Mouse (Mus musculus): ENCODE results near the gene Prss42. TPM values are rescaled to one million over a fixed set of nuclear protein-coding genes. Genes with fewer than 3 reads are reported as not detected.
"Not testable (repeated sequence)": the region's sequence is repeated elsewhere in the genome, so short reads cannot be mapped to it uniquely, and the experiment has no call there.

The Prss42 gene
- polyA plus RNA-seq, 1 experiment from 2014 or later = not detected

- WGBS = 76% methylated on average over 4 of the region's 4 CpGs
- Histone ChIP-seq H3K4me1 (ENCODE audit: control insufficient read depth, insufficient read depth, low read length) (no peaks in the 10 kb centered on the region), H3K27ac (ENCODE audit: low read length) (no peak overlapping the region), H3K9ac (ENCODE audit: low read length) (no peak overlapping the region), H3K36me3 (ENCODE audit: control insufficient read depth, insufficient read depth) (no peaks in the 10 kb centered on the region), H3K4me3 (ENCODE audit: low read length) (no peak overlapping the region), H3K4me2 (ENCODE audit: low read depth, low read length) (no peak overlapping the region), H3K27me3 (ENCODE audit: control insufficient read depth, insufficient read depth, low read length) (no peaks in the 10 kb centered on the region), H3K9me3 (replicated peaks; ENCODE audit: control insufficient read depth, low read length) (no peaks in the 10 kb centered on the region)
- ATAC-seq (replicated peaks; ENCODE audit: extremely low read depth, insufficient read depth, low FRiP score) = no peak
Observed at GRCm38 (mm10) chr9:110810051-110810450, 12.1 kb downstream of the Prss42 start.

GRCm38 (mm10) chr9:110813789-110814188 lies 15.8 kb downstream of the Prss42 start, which contains the start of gene Prss44:
TSS of gene Prss44 (plus strand) at chr9:110813994.
- 52% methylated on average over 18 of the region's 18 CpGs for WGBS
- Histone ChIP-seq H3K27me3 (ENCODE audit: control insufficient read depth, insufficient read depth, low read length) (no peaks in the 10 kb centered on the region; the same call in 1 of the 2 replicates), H3K4me1 (ENCODE audit: control insufficient read depth, insufficient read depth, low read length) (no peaks in the 10 kb centered on the region), H3K9ac (ENCODE audit: low read length) (no peak within 1 kb of the TSS), H3K4me3 (ENCODE audit: low read length) (no peak within 1 kb of the TSS), H3K36me3 (ENCODE audit: control insufficient read depth, insufficient read depth) (no peaks in the 10 kb centered on the region), H3K4me2 (ENCODE audit: low read depth, low read length) (no peak within 1 kb of the TSS), H3K9me3 (replicated peaks; ENCODE audit: control insufficient read depth, low read length) (no peaks in the 10 kb centered on the region), H3K27ac (ENCODE audit: low read length) (no peak within 1 kb of the TSS)
- ATAC-seq (replicated peaks; ENCODE audit: extremely low read depth, insufficient read depth, low FRiP score) = no peak

DNA sequence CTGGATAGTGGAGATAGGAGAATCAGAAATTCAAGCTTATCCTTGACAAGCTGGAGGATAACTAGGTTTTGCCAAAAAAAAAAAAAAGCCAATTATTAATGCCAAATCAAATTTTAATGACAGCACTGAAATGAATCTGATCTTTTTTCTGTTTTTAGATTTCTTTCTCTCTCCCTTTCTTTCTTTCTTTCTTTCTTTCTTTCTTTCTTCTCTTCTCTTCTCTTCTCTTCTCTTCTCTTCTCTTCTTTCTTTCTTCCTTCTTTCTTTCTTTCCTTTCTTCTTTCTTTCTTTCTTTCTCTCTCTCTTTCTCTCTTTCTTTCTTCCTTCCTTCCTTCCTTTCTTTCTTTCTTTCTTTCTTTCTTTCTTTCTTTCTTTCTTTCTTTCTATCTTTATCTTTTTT lies 22.6 kb downstream of the Prss42 start:
- not testable (repeated sequence) for H3K27ac ChIP-seq (ENCODE audit: low read length); H3K9ac ChIP-seq (ENCODE audit: low read length); ATAC-seq (replicated peaks; ENCODE audit: extremely low read depth, insufficient read depth, low FRiP score); H3K4me1 ChIP-seq (ENCODE audit: control insufficient read depth, insufficient read depth, low read length); H3K9me3 ChIP-seq (replicated peaks; ENCODE audit: control insufficient read depth, low read length); H3K4me2 ChIP-seq (ENCODE audit: low read depth, low read length); H3K36me3 ChIP-seq (ENCODE audit: control insufficient read depth, insufficient read depth); H3K27me3 ChIP-seq (ENCODE audit: control insufficient read depth, insufficient read depth, low read length); H3K4me3 ChIP-seq (ENCODE audit: low read length)

DNA sequence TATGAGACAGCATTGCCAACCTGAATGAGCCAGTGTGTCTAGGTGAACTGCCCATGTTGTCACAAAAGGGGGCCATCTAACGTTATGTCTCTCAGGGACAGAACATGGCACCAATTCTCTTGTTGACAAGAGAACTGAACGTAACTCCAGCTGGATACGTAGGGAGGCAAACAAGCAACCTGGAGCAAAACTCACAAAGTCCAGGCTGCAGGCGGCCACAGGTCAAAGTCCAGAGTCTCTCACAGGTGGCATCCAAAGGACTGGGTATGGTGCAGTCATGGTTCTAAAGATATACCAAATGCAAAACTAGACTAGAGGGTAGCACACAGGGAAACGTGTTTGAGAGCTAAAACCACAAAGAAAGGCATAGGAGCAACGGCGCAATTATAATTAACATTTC lies 23.5 kb downstream of the Prss42 start:
- no peak overlapping the region for H3K4me2 ChIP-seq (ENCODE audit: low read depth, low read length)
- WGBS = 76% methylated on average over 7 of the region's 7 CpGs
- ATAC-seq (replicated peaks; ENCODE audit: extremely low read depth, insufficient read depth, low FRiP score) = no peak
- H3K9me3 ChIP-seq (replicated peaks; ENCODE audit: control insufficient read depth, low read length) = no peaks in the 10 kb centered on the region
- H3K27ac ChIP-seq (ENCODE audit: low read length) = no peak overlapping the region
- no peak overlapping the region for H3K4me3 ChIP-seq (ENCODE audit: low read length)
- no peaks in the 10 kb centered on the region for H3K4me1 ChIP-seq (ENCODE audit: control insufficient read depth, insufficient read depth, low read length)
- no peaks in the 10 kb centered on the region for H3K36me3 ChIP-seq (ENCODE audit: control insufficient read depth, insufficient read depth)
- H3K27me3 ChIP-seq (ENCODE audit: control insufficient read depth, insufficient read depth, low read length) = no peaks in the 10 kb centered on the region
- H3K9ac ChIP-seq (ENCODE audit: low read length) = no peak overlapping the region

DNA sequence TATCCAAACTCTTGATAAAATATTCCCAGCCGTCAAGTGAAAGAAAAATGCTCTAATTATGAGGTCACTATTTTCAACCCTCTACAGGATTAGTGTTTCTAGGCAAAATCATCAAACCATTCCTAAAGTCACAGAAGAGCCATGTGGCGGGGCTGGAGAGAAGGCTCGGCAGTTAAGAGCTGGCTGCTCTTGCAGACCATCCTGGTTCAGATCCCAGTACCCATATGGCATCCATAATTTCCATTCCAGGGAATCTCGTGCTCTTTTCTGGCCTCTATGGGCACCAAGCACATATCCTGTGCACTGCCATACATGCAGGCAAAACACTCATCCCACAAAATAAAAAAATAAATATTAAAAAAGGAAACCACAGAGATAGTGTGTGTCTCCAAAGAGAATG lies 27.5 kb downstream of the Prss42 start:
- H3K27me3 ChIP-seq (ENCODE audit: control insufficient read depth, insufficient read depth, low read length) = no peaks in the 10 kb centered on the region
- no peak overlapping the region for H3K9ac ChIP-seq (ENCODE audit: low read length)
- 58% methylated on average over 4 of the region's 4 CpGs for WGBS
- H3K36me3 ChIP-seq (ENCODE audit: control insufficient read depth, insufficient read depth) = no peaks in the 10 kb centered on the region
- H3K4me3 ChIP-seq (ENCODE audit: low read length) = no peak overlapping the region
- H3K4me2 ChIP-seq (ENCODE audit: low read depth, low read length) = no peak overlapping the region
- H3K9me3 ChIP-seq (replicated peaks; ENCODE audit: control insufficient read depth, low read length) = no peaks in the 10 kb centered on the region
- no peak for ATAC-seq (replicated peaks; ENCODE audit: extremely low read depth, insufficient read depth, low FRiP score)
- no peak overlapping the region for H3K27ac ChIP-seq (ENCODE audit: low read length)
- no peaks in the 10 kb centered on the region for H3K4me1 ChIP-seq (ENCODE audit: control insufficient read depth, insufficient read depth, low read length)

GRCm38 (mm10) chr9:110825832-110826231 lies 27.9 kb downstream of the Prss42 start:
- Histone ChIP-seq H3K9me3 (replicated peaks; ENCODE audit: control insufficient read depth, low read length) (no peaks in the 10 kb centered on the region), H3K36me3 (ENCODE audit: control insufficient read depth, insufficient read depth) (no peaks in the 10 kb centered on the region), H3K4me3 (ENCODE audit: low read length) (no peak overlapping the region), H3K4me1 (ENCODE audit: control insufficient read depth, insufficient read depth, low read length) (no peaks in the 10 kb centered on the region), H3K27ac (ENCODE audit: low read length) (no peak overlapping the region), H3K27me3 (ENCODE audit: control insufficient read depth, insufficient read depth, low read length) (no peaks in the 10 kb centered on the region), H3K4me2 (ENCODE audit: low read depth, low read length) (no peak overlapping the region), H3K9ac (ENCODE audit: low read length) (no peak overlapping the region)
- ATAC-seq (replicated peaks; ENCODE audit: extremely low read depth, insufficient read depth, low FRiP score) = no peak
- 66% methylated on average over 7 of the region's 7 CpGs for WGBS

DNA sequence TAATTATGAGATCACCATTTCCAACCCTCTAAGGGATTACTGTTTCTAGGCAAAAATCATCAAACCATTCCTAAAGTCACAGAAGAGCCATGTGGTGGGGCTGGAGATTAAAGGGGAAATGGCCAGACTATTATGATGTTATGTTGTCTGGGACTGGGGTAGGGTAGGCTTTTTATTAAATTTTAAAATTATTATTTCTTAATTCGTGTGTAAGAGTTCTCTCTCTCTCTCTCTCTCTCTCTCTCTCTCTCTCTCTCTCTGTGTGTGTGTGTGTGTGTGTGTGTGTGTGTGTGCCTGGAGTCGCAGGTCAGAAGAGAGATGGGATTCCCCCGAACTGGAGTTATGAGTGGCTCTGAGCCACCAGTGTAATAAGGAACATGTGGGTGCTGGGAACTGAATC lies 28.4 kb downstream of the Prss42 start, which contains the start of gene Prss43:
Prss43 (plus strand) TSS at position 301 of the 400 bp plus-strand sequence.
- no peak within 1 kb of the TSS for H3K27ac ChIP-seq (ENCODE audit: low read length)

GRCm38 (mm10) chr9:110833021-110833420 lies 35.1 kb downstream of the Prss42 start:
- 63% methylated on average over 5 of the region's 5 CpGs for WGBS
- H3K4me2 ChIP-seq (ENCODE audit: low read depth, low read length) = no peak overlapping the region
- no peaks in the 10 kb centered on the region; the same call in 1 of the 2 replicates for H3K27me3 ChIP-seq (ENCODE audit: control insufficient read depth, insufficient read depth, low read length)
- H3K36me3 ChIP-seq (ENCODE audit: control insufficient read depth, insufficient read depth) = no peaks in the 10 kb centered on the region
- H3K9me3 ChIP-seq (replicated peaks; ENCODE audit: control insufficient read depth, low read length) = no peaks in the 10 kb centered on the region
- H3K27ac ChIP-seq (ENCODE audit: low read length) = no peak overlapping the region
- H3K4me1 ChIP-seq (ENCODE audit: control insufficient read depth, insufficient read depth, low read length) = no peaks in the 10 kb centered on the region
- no peak for ATAC-seq (replicated peaks; ENCODE audit: extremely low read depth, insufficient read depth, low FRiP score)
- no peak overlapping the region for H3K4me3 ChIP-seq (ENCODE audit: low read length)
- no peak overlapping the region for H3K9ac ChIP-seq (ENCODE audit: low read length)

More for the DNA sequence above, 28.4 kb downstream of the Prss42 start, which contains the start of gene Prss43:
- no peak within 1 kb of the TSS for H3K4me2 ChIP-seq (ENCODE audit: low read depth, low read length)
- H3K4me3 ChIP-seq (ENCODE audit: low read length) = no peak within 1 kb of the TSS
- no peak within 1 kb of the TSS for H3K9ac ChIP-seq (ENCODE audit: low read length)
- H3K4me1 ChIP-seq (ENCODE audit: control insufficient read depth, insufficient read depth, low read length) = no peaks in the 10 kb centered on the region
- H3K9me3 ChIP-seq (replicated peaks; ENCODE audit: control insufficient read depth, low read length) = no peaks in the 10 kb centered on the region
- ATAC-seq (replicated peaks; ENCODE audit: extremely low read depth, insufficient read depth, low FRiP score) = 0 out of 2 replicates have a peak, but pooled peaks have one; percentile 32
- H3K36me3 ChIP-seq (ENCODE audit: control insufficient read depth, insufficient read depth) = no peaks in the 10 kb centered on the region
- H3K27me3 ChIP-seq (ENCODE audit: control insufficient read depth, insufficient read depth, low read length) = no peaks in the 10 kb centered on the region
- 69% methylated on average over 3 of the region's 3 CpGs for WGBS

DNA sequence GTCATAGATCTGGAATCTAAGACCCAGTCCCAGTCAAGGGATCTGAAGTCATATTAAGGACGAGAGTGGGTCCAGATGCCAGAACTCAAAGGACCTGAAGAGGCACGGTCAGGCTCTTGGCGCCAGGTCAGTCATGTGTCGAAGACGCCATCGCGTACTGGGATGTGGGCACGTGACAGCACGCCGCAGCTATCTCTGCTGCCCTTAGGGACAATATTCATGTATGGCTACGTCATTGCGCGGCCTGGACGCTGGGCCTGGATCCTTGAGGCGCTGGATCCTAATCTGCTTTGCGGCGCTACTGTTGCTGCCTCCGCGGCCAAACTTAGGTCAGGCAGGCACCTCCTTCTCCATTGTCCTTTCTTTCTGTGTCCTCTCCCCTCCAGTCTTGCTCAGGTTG lies 36.4 kb downstream of the Prss42 start, which contains the start of gene Prss45:
Prss45 (plus strand) TSS at position 178 of the 400 bp plus-strand sequence.
- no peaks in the 10 kb centered on the region; the same call in 1 of the 2 replicates for H3K27me3 ChIP-seq (ENCODE audit: control insufficient read depth, insufficient read depth, low read length)
- 71% methylated on average over 19 of the region's 19 CpGs for WGBS
- H3K36me3 ChIP-seq (ENCODE audit: control insufficient read depth, insufficient read depth) = no peaks in the 10 kb centered on the region
- ATAC-seq (replicated peaks; ENCODE audit: extremely low read depth, insufficient read depth, low FRiP score) = no peak
- no peak within 1 kb of the TSS for H3K27ac ChIP-seq (ENCODE audit: low read length)
- no peaks in the 10 kb centered on the region for H3K9me3 ChIP-seq (replicated peaks; ENCODE audit: control insufficient read depth, low read length)
- H3K4me3 ChIP-seq (ENCODE audit: low read length) = no peak within 1 kb of the TSS
- no peaks in the 10 kb centered on the region for H3K4me1 ChIP-seq (ENCODE audit: control insufficient read depth, insufficient read depth, low read length)
- no peak within 1 kb of the TSS for H3K4me2 ChIP-seq (ENCODE audit: low read depth, low read length)
- H3K9ac ChIP-seq (ENCODE audit: low read length) = no peak within 1 kb of the TSS

All from heart, embryonic 16.5 days (tissue).